Mouse (Mus musculus) monocyte, adult 5-6 weeks (primary cell): Measurements from ENCODE around the gene Zcchc13. TPM values are rescaled to one million over a fixed set of nuclear protein-coding genes. Genes with fewer than 3 reads are reported as not detected.
A peak's percentile ranks its signal among the peaks of the same experiment; 100 is the strongest.

ENCODE experiments used
- ATAC-seq: fragments of 153-309, 156-312 bp; replicated peaks from 2 replicates; pipeline ENCODE4 v1.8.0; 2017; ENCODE audit warnings: mild to moderate bottlenecking; ENCODE audit not compliant: low TSS enrichment, insufficient number of reproducible peaks, severe bottlenecking, poor library complexity, low FRiP score
- total RNA-seq: library from RNA; stranded (forward); fragments of 200-1000, 200-491, 200-594 nt; gene quantifications from 3 replicates; pipeline ENCODE4 v1.2.3, GENCODE M21; 2017

Gene Zcchc13
- total RNA-seq: 1.2 TPM in 1 of 3 replicates, not detected in the others

DNA sequence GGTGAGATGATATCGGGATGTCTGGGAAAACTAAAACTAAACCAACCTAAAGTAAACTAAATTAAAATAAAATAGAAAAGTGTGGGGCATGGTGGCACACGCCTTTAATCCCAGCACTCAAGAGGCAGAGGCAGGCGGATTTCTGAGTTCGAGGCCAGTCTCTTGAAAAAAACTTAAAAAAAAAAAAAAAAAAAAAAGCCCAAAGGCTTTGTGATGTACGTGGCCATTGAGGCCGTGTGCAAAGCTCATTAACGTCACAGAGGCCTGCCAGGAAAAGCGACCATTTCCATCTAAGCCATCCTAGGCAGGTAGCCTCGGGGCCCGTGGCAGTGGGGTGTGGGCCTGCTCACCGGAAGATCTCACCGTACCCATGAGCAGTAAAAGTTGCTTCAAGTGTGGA lies at the start of gene Zcchc13:
Gene Zcchc13 (plus strand): TSS at position 284 of the 400 bp plus-strand sequence.
- ATAC-seq: no peak

DNA sequence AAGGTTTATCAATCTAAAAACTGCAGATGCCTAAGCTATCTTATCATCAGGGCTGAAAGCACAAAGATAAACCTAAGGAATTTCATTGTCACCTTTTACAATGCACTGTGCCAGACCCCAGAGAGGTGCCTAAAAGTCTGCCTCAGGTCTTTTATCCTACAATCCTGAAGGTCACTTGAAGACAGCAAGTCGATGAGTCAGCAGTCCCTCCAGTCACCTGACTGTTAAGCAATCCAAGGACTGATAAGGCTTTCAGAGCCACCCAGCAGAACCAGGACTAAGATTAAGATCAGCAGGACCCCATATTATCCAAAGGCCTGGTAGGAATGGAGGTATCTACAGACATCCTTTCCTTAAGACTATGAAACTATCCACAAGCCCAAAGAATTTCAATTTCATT lies 46.1 kb upstream of the Zcchc13 start:
- ATAC-seq: no peak

DNA sequence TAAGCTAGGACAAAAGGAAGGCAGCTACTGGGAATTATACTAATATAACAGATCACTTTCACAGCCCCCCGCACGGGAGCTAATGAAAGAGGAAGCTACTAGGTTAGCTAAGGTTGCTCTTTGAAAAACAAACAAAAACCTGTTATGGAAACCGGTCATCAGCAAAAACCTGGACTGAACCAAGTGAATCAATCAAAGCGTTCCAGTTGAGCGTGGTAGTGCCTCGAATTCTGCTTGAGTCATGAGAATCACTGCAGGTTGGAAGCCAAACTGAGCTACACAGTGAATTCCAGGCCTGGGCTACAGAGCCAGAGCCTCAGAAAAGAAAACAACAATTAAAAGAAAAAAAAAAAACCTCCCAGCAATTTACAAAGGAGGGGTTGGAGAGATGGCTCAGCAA lies 38.3 kb upstream of the Zcchc13 start:
- no peak for ATAC-seq

DNA sequence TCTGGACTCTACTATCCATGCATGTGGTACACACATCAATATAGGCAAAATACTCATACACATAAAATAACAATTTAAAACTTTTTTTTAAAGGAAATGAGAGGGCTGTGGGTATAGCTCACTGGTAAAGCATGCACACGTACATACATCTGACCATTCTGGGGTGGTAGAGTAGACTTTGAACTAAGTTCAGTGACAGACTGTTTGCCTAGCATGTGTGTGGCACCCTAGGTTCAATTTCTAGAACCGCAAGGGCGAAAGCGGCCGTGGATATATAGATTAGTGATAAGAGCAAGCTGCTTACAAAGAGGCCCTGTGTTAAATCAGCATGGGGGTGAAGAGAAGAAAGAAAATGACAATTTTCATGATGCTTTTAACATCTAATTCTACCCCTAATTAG lies 27.8 kb upstream of the Zcchc13 start:
- ATAC-seq: no peak

DNA sequence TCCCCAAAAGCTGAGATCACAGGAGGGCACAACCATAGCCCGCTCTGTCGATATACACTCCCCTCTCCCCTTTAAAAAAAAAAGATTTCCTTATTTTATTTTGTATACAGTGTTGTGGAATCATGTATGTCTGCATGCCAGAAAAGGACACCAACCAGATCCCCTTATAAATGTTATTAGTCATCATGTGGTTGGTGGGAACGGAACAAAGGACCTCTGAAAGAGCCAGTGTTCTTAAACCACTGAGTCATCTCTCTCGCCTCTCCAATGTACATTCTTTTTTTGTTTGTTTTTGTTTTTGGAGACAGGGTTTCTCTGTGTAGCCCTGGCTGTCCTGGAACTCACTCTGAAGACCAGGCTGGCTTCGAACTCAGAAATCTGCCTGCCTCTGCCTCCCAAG lies 26.2 kb upstream of the Zcchc13 start:
- ATAC-seq: no peak

- ATAC-seq: no peak
Measured at GRCm38 (mm10) chrX:103605473-103605872, 24.9 kb upstream of the Zcchc13 start.

DNA sequence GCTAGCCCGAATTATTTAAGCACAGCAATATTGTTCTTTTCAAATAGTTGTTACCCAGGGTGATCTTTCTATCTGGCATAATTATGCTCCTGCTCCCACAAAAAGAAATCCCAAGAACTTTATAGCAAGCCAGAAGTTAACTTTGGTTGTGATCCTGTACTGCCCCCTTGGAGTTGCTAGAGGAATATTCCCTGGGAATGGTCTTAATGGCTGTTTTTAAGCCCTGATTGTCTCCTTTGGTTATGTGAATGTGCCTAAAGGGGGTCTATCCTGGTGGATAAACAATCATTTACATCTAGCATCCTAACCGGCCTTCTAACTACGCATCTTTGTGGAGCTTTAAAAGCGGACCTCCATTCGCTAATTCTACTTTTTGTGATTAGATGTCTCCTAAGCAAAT lies 20.0 kb upstream of the Zcchc13 start:
- ATAC-seq: no peak

DNA sequence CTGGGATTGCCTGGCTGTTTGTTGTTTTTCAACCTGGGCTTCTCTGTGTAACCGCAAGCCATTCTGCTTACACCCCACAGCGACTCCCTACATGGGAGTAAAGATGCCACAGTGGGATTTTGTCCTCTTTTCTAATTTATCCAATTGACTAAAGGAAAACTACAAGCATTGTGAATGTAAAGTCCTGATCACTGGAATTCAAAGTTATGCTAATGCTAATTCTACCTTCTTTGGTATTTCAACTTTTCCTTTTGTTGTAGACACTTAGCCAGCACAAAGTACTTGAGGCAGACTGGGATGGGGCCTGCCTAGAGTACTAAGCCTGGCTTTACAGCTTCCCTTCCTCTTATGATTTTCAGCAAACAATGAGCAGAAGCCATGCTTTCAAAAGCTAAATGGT lies 18.9 kb upstream of the Zcchc13 start:
- ATAC-seq: no peak

GRCm38 (mm10) chrX:103614700-103615233 lies 15.6 kb upstream of the Zcchc13 start:
- ATAC-seq: no peak

GRCm38 (mm10) chrX:103615453-103615852 lies 14.9 kb upstream of the Zcchc13 start:
- ATAC-seq: no peak

- 0 out of 2 replicates have a peak, but pooled peaks have one; percentile 25 for ATAC-seq
Measured at GRCm38 (mm10) chrX:103616162-103616535, 14.2 kb upstream of the Zcchc13 start.

GRCm38 (mm10) chrX:103616536-103617404 lies 13.6 kb upstream of the Zcchc13 start:
- ATAC-seq: peak; percentile 95

DNA sequence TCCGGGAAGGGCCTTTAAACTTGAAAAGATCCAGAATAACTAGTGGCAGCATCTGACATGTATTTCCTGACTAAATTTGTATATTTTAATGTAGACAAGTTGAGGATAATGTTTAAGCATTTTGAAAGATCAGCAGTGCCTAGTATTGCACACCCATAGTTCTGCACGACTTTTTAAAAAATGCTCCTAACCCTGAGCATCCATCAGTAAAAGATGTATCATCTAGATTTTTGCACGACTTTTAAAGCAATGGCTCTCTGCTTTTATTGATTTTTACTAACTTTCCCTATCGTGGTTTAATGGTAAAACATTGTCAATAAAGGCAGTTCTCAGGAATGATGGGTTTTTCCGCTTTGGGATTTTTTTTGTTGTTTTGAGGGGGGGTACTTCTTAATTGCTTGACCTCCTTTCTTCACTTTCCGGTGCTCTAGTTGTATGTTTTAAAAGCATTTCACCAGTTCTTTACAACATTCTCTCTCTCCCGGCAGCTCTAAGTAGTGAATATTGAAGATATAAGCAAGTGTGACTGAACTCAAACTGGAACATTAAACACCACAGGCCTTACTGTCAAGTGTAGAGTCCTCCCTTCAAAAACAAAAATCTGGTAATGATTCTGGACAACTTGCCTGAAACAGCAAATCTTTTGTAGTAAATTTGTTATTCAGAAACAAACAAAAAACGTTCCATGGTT lies 12.8 kb upstream of the Zcchc13 start:
- ATAC-seq: no peak

DNA sequence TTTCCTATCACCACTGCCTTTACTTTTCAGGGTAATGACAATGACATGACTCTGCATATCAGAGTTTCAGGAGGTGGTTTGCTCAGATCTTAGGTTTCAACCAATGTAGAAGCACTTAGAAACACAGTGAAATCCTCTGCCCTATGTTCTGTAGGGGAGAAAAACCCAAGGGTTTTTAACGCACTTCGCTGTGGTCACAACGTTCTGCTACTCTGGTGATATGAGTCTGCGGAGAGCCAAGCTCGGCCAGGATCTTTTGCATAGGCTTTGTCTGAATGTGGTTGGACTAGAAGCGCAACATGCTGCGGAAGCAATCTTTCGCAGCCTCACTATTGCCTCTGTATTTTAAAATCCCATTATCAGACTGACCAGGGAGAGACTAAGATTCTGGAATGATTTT lies 8.6 kb upstream of the Zcchc13 start:
- ATAC-seq: no peak

DNA sequence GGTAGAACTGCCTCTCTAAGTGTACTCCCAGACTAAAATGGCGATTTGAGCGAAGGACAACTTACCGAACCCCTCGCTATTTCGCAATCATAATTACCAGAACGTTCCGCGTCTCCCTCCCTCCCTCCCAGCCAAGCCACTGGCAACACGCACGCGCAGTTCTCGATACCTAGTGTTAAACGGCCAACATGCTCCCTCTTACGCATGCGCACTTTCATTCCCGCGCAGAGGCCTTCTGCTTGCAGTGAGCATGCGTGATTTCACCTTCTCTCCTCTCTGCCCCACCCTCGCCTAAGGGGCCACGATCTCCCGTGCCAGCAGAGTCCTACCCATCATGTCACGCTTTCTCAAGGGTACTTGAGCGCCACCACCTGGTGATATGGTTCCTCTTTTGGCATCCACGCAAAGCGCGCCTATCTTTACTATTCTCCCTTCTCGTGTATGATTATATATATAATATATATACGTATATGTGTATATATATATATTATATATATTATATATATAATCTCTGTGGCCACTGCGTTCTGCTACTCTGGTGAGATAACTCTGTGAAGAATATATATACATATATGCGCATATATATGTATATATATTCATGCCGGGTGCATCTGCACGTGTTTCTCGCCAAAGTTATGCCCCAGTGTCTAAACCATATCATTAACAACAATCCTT lies 8.0 kb upstream of the Zcchc13 start:
- ATAC-seq: peak; percentile 99

GRCm38 (mm10) chrX:103622935-103623280 lies 7.5 kb upstream of the Zcchc13 start:
- ATAC-seq: no peak

DNA sequence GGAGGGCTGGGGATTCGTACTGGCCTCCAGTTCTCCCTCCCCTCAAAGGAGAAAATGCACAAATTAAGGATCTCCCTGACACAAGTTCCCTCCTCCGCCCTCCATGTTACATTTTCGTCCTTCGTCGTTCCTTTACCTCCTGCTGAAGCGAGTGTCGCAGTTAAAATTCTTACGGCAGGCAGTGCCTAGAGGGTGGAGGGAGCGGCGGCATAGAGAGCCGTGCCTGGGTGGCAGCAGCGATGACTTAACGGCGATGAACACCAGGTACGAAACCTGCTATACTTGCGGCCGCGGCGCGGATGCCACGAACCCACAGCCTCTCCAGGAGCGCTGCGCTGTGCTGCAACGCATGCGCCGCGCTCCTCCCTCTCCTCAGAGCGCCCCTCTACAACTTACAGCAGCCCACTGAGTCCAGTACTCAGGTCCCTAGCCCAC lies 7.0 kb upstream of the Zcchc13 start:
- ATAC-seq: peak; percentile 23; the same call in 1 of the 2 replicates

DNA sequence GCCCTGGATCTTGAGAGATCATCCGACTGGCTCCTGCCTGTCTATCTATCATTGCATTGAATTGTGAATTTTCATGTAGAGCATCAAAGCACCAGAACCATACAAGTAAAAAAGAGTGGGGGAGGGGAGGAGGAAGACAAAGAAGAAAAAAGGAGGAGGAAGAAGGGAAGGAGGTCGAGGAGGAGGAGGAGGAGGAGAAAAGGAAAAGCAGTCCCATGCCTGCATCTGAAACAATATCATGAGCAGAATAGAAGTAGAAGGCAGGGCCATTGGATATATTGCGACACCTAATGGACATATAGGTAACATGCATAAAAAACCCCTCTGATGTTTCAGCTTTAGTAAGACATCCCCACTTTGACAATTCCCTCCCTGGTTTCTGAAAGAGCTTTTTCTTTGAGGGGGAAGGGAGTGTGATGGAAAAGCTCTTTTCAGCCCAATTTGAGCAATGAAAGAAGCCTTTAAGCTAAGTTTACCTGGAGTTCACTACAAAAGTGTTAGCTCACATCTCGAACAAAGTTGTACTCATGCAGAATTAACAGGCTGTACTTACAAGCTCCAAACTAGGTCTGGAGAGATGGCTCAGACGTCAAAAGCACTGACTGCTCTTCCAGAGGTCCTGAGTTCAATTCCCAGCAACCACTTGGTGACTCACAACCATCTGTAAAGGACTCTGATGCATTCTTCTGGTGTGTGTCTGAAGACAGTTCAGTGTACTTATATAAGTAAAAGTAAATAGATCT lies 5.8 kb upstream of the Zcchc13 start:
- no peak for ATAC-seq

GRCm38 (mm10) chrX:103628890-103629289 lies 1.5 kb upstream of the Zcchc13 start:
- no peak for ATAC-seq
